11 mouse cellular contexts compared by ENCODE assay signal in the genomic region with DNA sequence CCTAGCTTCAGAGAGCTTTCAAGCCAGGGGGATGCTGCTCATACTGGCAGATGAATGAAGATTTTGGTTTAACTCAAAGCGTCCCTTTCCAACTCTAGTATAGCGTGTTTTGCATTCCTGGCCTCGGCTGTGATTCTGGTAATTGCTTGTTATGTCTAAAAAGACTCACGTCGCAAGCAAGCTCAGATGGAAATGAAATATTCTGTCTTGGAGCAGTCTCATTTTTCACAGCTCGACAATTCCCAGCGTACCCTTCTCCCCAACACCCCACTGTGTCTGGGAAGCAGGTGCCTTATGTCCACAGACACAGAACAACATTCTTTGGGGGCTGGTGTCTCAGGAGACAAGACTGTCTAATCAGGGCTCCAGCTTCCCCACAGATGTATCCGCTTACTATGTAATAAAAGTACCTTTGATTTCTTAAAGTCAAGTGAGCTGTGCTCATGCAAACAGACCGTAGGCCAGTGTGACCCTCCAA.
DNase-seq lines count a peak whose midpoint lies in the region; ATAC-seq and TF ChIP-seq lines count a peak whose summit lies in the region.
"Had no signal": no experiment of that assay in that cellular context is flagged by ENCODE, and none has a peak within 500 bp of the region (broad histone marks: within the 10 kb centered on the region; RNA-seq: fewer than 3 reads in every experiment).

No protein-coding gene starts in this region.

- DNase-seq in forebrain, embryonic 11.5 days (ENCODE audit: low spot score): peak; percentile 35
- no peak for DNase-seq in forebrain, embryonic 10.5 days (ENCODE audit: extremely low spot score, low spot score)
- DNase-seq in neural tube, embryonic 10.5 days (ENCODE audit: extremely low spot score, low spot score): no peak
- DNase-seq in hindbrain, postnatal 0 days (ENCODE audit: low spot score): peak; percentile 13
- no peak for DNase-seq in heart, postnatal 36 days
- no peak for DNase-seq in thymus, adult 2 months
- DNase-seq: cerebellum, adult 2 months had no signal

- 79% methylated on average over 9 of the region's 9 CpGs for WGBS in forebrain, embryonic 11.5 days
- WGBS in forebrain, embryonic 10.5 days: 82% methylated on average over 9 of the region's 9 CpGs
- WGBS in neural tube, embryonic 12.5 days: 48% methylated on average over 9 of the region's 9 CpGs
- 25% methylated on average over 9 of the region's 9 CpGs for WGBS in hindbrain, postnatal 0 days
- 44% methylated on average over 9 of the region's 9 CpGs for WGBS in midbrain, embryonic 16.5 days
- WGBS in thymus, adult 2 months: 83% methylated on average over 9 of the region's 9 CpGs

- H3K27ac ChIP-seq in forebrain, embryonic 11.5 days (ENCODE audit: low read depth, low read length): no peak overlapping the region
- no peak overlapping the region for H3K27ac ChIP-seq in forebrain, embryonic 10.5 days
- H3K27ac ChIP-seq in neural tube, embryonic 12.5 days: peak overlapping the region; percentile 2; the same call in 1 of the 2 replicates
- H3K27ac ChIP-seq in hindbrain, postnatal 0 days: peak overlapping the region; percentile 45
- H3K27ac ChIP-seq in midbrain, embryonic 16.5 days (ENCODE audit: low read length): peak overlapping the region; percentile 48
- H3K27ac ChIP-seq in thymus, adult 2 months (ENCODE audit: control insufficient read depth, insufficient read depth, low read length): no peak overlapping the region

- H3K4me1 ChIP-seq in forebrain, embryonic 11.5 days (replicated peaks; ENCODE audit: control insufficient read depth, insufficient read depth, low read length): no peaks in the 10 kb centered on the region
- H3K4me1 ChIP-seq in forebrain, embryonic 10.5 days: peaks cover 24% of the 10 kb centered on the region
- H3K4me1 ChIP-seq in neural tube, embryonic 12.5 days: peaks cover 27% of the 10 kb centered on the region
- H3K4me1 ChIP-seq in hindbrain, postnatal 0 days (ENCODE audit: insufficient read depth, low read length): peaks cover 11% of the 10 kb centered on the region; the same call in 1 of the 2 replicates
- H3K4me1 ChIP-seq in midbrain, embryonic 16.5 days (ENCODE audit: control insufficient read depth, insufficient read depth, low read length): peaks cover 18% of the 10 kb centered on the region; the same call in 1 of the 2 replicates
- H3K4me1 ChIP-seq in thymus, adult 2 months (replicated peaks; ENCODE audit: control insufficient read depth, insufficient read depth, low read length): no peaks in the 10 kb centered on the region
- H3K4me1 ChIP-seq: heart, embryonic 12.5 days had no signal

- no peak overlapping the region for H3K4me3 ChIP-seq in forebrain, embryonic 11.5 days (ENCODE audit: low read depth, low read length)
- no peak overlapping the region for H3K4me3 ChIP-seq in forebrain, embryonic 10.5 days
- no peak overlapping the region for H3K4me3 ChIP-seq in neural tube, embryonic 12.5 days
- H3K4me3 ChIP-seq in hindbrain, postnatal 0 days (ENCODE audit: low read length): no peak overlapping the region
- no peak overlapping the region for H3K4me3 ChIP-seq in midbrain, embryonic 16.5 days (ENCODE audit: low read depth, low read length)
- H3K4me3 ChIP-seq in thymus, adult 2 months (ENCODE audit: control insufficient read depth, insufficient read depth, low read length): no peak overlapping the region
- H3K4me3 ChIP-seq: heart, embryonic 12.5 days had no signal

- H3K27me3 ChIP-seq in forebrain, embryonic 11.5 days (ENCODE audit: control insufficient read depth, insufficient read depth, low read length): no peaks in the 10 kb centered on the region; the same call in 1 of the 2 replicates
- H3K27me3 ChIP-seq in forebrain, embryonic 10.5 days (ENCODE audit: poor library complexity, severe bottlenecking): no peaks in the 10 kb centered on the region
- no peaks in the 10 kb centered on the region for H3K27me3 ChIP-seq in neural tube, embryonic 12.5 days (replicated peaks)
- H3K27me3 ChIP-seq in hindbrain, postnatal 0 days (ENCODE audit: insufficient read depth, low read length): no peaks in the 10 kb centered on the region
- H3K27me3 ChIP-seq in midbrain, embryonic 16.5 days (ENCODE audit: control insufficient read depth, insufficient read depth, low read depth, low read length): no peaks in the 10 kb centered on the region
- no peaks in the 10 kb centered on the region for H3K27me3 ChIP-seq in thymus, adult 2 months (ENCODE audit: control insufficient read depth, insufficient read depth, low read length)

- no peak overlapping the region for H3K9ac ChIP-seq in forebrain, embryonic 11.5 days (ENCODE audit: low read length)
- H3K9ac ChIP-seq in neural tube, embryonic 12.5 days: no peak overlapping the region
- no peak overlapping the region for H3K9ac ChIP-seq in hindbrain, postnatal 0 days (replicated peaks; ENCODE audit: low read length)
- no peak overlapping the region for H3K9ac ChIP-seq in midbrain, embryonic 16.5 days (ENCODE audit: low read depth, low read length)
- H3K9ac ChIP-seq: heart, embryonic 12.5 days had no signal

- TF ChIP-seq POLR2A in thymus, adult 2 months (IDR thresholded peaks at IDR 0.05; ENCODE audit: control insufficient read depth, extremely low read depth, insufficient read depth, low read length, poor library complexity): no peak

- H3K9me3 ChIP-seq in forebrain, embryonic 11.5 days (ENCODE audit: control insufficient read depth, low read length): no peaks in the 10 kb centered on the region
- H3K9me3 ChIP-seq in forebrain, embryonic 10.5 days: no peaks in the 10 kb centered on the region
- H3K9me3 ChIP-seq in neural tube, embryonic 12.5 days: no peaks in the 10 kb centered on the region
- no peaks in the 10 kb centered on the region for H3K9me3 ChIP-seq in hindbrain, postnatal 0 days (ENCODE audit: low read length)
- no peaks in the 10 kb centered on the region for H3K9me3 ChIP-seq in midbrain, embryonic 16.5 days (replicated peaks; ENCODE audit: control insufficient read depth, low read length, poor library complexity, severe bottlenecking)
- H3K9me3 ChIP-seq: heart, embryonic 12.5 days had no signal

- intact Hi-C loops in heart, postnatal 36 days (cut with DNase I): no loop called here

- TF ChIP-seq CTCF in hindbrain, postnatal 0 days (IDR thresholded peaks at IDR 0.05; ENCODE audit: low read depth): no peak
- no peak for TF ChIP-seq CTCF in thymus, adult 2 months (IDR thresholded peaks at IDR 0.05; ENCODE audit: borderline replicate concordance, control insufficient read depth, extremely low read depth, insufficient read depth, low read length, poor library complexity)

- no peaks in the 10 kb centered on the region for H3K36me3 ChIP-seq in forebrain, embryonic 11.5 days (ENCODE audit: control insufficient read depth, insufficient read depth, low read length)
- H3K36me3 ChIP-seq in forebrain, embryonic 10.5 days (replicated peaks): no peaks in the 10 kb centered on the region
- no peaks in the 10 kb centered on the region for H3K36me3 ChIP-seq in neural tube, embryonic 12.5 days
- H3K36me3 ChIP-seq in hindbrain, postnatal 0 days (ENCODE audit: insufficient read depth, low read length): peaks cover 7% of the 10 kb centered on the region; the same call in 1 of the 2 replicates
- H3K36me3 ChIP-seq in midbrain, embryonic 16.5 days (ENCODE audit: control insufficient read depth, insufficient read depth, low read length): peaks cover 8% of the 10 kb centered on the region; the same call in 1 of the 2 replicates
- no peaks in the 10 kb centered on the region for H3K36me3 ChIP-seq in thymus, adult 2 months (ENCODE audit: control insufficient read depth, insufficient read depth, low read length)
- H3K36me3 ChIP-seq: heart, embryonic 12.5 days had no signal

- no peak for ATAC-seq in forebrain, embryonic 11.5 days (replicated peaks; ENCODE audit: low FRiP score)
- no peak for ATAC-seq in neural tube, embryonic 12.5 days (ENCODE audit: low FRiP score, low read depth)
- ATAC-seq in hindbrain, postnatal 0 days: no peak; the same call in 1 of the 2 replicates
- ATAC-seq in midbrain, embryonic 16.5 days: peak; percentile 23; the same call in 1 of the 2 replicates
- ATAC-seq: intestine, postnatal 0 days had no signal

- H3K4me2 ChIP-seq in forebrain, embryonic 11.5 days (ENCODE audit: low read depth, low read length, severe bottlenecking): no peak overlapping the region
- no peak overlapping the region for H3K4me2 ChIP-seq in neural tube, embryonic 12.5 days (replicated peaks)
- H3K4me2 ChIP-seq in hindbrain, postnatal 0 days (ENCODE audit: low read depth, low read length): 0 out of 2 replicates have a peak overlapping the region, but pooled peaks have one; percentile 13
- H3K4me2 ChIP-seq in midbrain, embryonic 16.5 days (ENCODE audit: low read length): no peak overlapping the region
- H3K4me2 ChIP-seq: heart, embryonic 12.5 days had no signal

Comparison
In these comparisons a context has a peak if more than half of its experiments do, and no peak if none do; other contexts are left out.
1. DNase-seq: peak in forebrain, embryonic 11.5 days (single experiment) and hindbrain, postnatal 0 days (single experiment); none in forebrain, embryonic 10.5 days (single experiment), neural tube, embryonic 10.5 days (single experiment), heart, postnatal 36 days (0 of 2) and thymus, adult 2 months (single experiment).
2. H3K27ac ChIP-seq: peak in neural tube, embryonic 12.5 days (single experiment), hindbrain, postnatal 0 days (single experiment) and midbrain, embryonic 16.5 days (single experiment); none in forebrain, embryonic 11.5 days (single experiment), forebrain, embryonic 10.5 days (single experiment) and thymus, adult 2 months (single experiment).